Mouse (Mus musculus): Measurements from ENCODE around the gene Pcna. TPM values are rescaled to one million over a fixed set of nuclear protein-coding genes. Genes with fewer than 3 reads are reported as not detected.

Gene Pcna
- polyA plus RNA-seq, 1 experiment = 81.7 TPM

DNA sequence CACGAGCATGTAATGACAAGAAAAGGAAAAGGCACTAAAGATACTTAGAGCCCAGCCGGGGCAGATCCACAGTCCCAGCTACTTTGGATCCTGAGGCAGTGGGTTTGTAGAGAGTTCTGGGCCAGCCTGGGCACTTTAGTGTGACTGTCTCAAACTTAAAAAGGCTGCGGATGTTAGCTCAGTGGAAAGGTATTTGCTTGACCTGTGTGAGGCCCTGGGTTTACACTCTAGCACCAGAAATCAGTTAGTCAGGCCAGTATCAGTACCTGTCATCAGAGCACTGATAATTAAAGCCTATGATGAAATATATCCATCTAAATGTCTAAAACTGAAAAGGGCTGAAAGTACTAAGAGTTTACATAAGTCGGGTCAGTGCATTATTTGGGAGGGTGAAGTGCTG lies 23.1 kb upstream of the Pcna start:
- peaks cover 2% of the 10 kb centered on the region; the same call in 1 of the 2 replicates for H3K36me3 ChIP-seq (ENCODE audit: control insufficient read depth, insufficient read depth, low read length)
- no peak overlapping the region for H3K27ac ChIP-seq (ENCODE audit: insufficient read depth, low read length)
- no peak overlapping the region for H3K4me3 ChIP-seq (ENCODE audit: extremely low read depth, insufficient read depth, insufficient read length)
- WGBS = 70% methylated on average over 4 of the region's 4 CpGs
- DNase-seq (ENCODE audit: low read depth in 1 of 2, low spot score in 2 of 2) = no peak
- H3K27me3 ChIP-seq (ENCODE audit: control insufficient read depth, insufficient read depth, low read length) = no peaks in the 10 kb centered on the region
- peaks cover 12% of the 10 kb centered on the region; the same call in 1 of the 2 replicates for H3K4me1 ChIP-seq (ENCODE audit: control insufficient read depth, insufficient read depth, insufficient read length)
- TF ChIP-seq CTCF (IDR thresholded peaks at IDR 0.05; ENCODE audit: extremely low read depth, insufficient read depth, insufficient read length, insufficient replicate concordance) (no peak), POLR2A (IDR thresholded peaks at IDR 0.05; ENCODE audit: low read depth, low read length) (no peak)

DNA sequence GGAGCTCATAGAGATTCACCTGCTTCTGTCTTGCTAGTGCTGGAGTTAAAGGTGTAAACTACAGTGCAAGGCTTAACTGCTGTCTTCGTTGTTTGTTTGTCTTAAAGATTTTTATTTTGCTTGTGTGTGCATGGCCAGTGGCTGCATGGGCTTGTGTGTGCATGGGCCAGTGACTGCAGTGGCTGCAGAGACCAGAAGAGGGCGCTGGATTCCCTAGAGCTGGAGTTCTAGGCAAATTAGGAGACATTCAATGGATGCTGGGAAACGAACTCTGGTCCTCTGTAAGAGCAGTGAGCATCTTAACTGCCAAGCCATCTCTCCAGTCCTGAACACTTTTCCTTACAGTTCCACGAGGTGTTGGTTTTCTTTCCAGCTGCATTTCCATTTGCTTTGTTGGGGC lies 22.4 kb upstream of the Pcna start:
- no peak overlapping the region for H3K27ac ChIP-seq (ENCODE audit: insufficient read depth, low read length)
- TF ChIP-seq CTCF (IDR thresholded peaks at IDR 0.05; ENCODE audit: extremely low read depth, insufficient read depth, insufficient read length, insufficient replicate concordance) (no peak), POLR2A (IDR thresholded peaks at IDR 0.05; ENCODE audit: low read depth, low read length) (no peak)
- peaks cover 12% of the 10 kb centered on the region; the same call in 1 of the 2 replicates for H3K4me1 ChIP-seq (ENCODE audit: control insufficient read depth, insufficient read depth, insufficient read length)
- 82% methylated on average over 4 of the region's 4 CpGs for WGBS
- no peaks in the 10 kb centered on the region for H3K27me3 ChIP-seq (ENCODE audit: control insufficient read depth, insufficient read depth, low read length)
- no peaks in the 10 kb centered on the region for H3K36me3 ChIP-seq (ENCODE audit: control insufficient read depth, insufficient read depth, low read length)
- H3K4me3 ChIP-seq (ENCODE audit: extremely low read depth, insufficient read depth, insufficient read length) = no peak overlapping the region
- no peak for DNase-seq (ENCODE audit: low read depth in 1 of 2, low spot score in 2 of 2)

DNA sequence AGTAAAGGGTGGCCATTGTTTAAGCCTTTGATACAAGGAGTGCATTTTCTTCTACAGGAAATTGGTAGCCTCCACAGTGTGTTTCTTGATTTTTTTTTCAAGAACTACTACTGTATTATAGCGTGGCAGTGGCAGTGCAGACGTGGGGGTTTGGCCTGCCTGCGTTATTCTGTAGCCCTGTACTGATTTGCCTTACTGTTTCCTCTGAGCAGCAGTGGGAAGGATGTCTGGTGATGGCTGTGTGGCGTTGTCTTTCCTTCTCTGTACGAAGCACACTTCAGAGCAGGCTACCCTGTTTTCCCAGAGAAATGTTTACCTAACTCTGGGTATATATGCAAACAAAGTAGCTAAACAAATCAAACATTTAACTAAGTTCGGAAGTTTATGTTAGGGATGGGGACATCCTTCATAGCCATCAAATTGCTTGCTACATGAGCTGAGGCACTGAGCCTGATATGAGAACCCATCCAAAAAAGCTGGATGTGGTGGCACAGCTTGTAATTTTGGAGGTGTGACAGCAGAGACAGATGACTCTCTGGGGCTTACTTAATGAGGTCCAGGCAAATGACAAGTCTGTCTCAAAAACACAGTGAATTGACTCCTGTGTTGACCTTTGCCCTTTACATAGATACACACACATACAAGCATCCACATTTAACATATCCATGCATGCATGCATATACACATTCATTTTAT lies 19.7 kb upstream of the Pcna start:
- no peaks in the 10 kb centered on the region for H3K27me3 ChIP-seq (ENCODE audit: control insufficient read depth, insufficient read depth, low read length)
- TF ChIP-seq POLR2A (IDR thresholded peaks at IDR 0.05; ENCODE audit: low read depth, low read length) (no peak), CTCF (IDR thresholded peaks at IDR 0.05; ENCODE audit: extremely low read depth, insufficient read depth, insufficient read length, insufficient replicate concordance) (no peak)
- 57% methylated on average over 6 of the region's 6 CpGs for WGBS
- H3K4me3 ChIP-seq (ENCODE audit: extremely low read depth, insufficient read depth, insufficient read length) = no peak overlapping the region
- no peaks in the 10 kb centered on the region for H3K36me3 ChIP-seq (ENCODE audit: control insufficient read depth, insufficient read depth, low read length)
- H3K4me1 ChIP-seq (ENCODE audit: control insufficient read depth, insufficient read depth, insufficient read length) = peaks cover 8% of the 10 kb centered on the region; the same call in 1 of the 2 replicates
- DNase-seq (ENCODE audit: low read depth in 1 of 2, low spot score in 2 of 2) = no peak
- H3K27ac ChIP-seq (ENCODE audit: insufficient read depth, low read length) = no peak overlapping the region

DNA sequence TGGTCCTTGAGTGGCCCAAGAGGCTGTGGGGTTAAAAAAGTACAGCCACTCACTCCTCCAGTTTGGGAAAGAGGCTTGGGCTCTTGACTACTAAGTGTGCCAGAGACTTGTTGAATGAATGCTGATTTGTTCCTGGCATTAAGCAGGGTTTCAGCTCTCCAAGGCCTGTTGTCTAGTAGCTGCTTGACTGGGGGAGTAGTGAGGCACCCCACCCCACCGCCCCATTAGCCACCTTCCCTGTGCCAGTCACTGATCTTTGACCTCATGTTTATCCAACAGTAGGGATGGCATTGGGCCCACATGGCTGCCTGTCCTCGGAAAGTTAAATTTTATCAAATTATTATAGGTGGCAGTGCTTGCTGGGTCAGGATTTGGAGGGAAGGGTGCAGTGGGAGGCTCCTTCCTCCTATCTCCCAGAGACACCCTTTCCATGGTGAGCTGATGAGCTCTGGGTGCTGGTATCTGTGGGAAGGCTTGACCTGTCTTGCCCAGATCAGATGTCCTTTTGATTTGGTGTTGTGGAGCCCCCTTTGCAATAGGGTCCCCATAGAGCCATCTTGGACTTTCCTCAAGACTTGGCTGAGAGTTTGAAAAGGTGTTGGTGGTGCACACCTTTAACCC lies 17.3 kb upstream of the Pcna start:
- Histone ChIP-seq H3K27me3 (ENCODE audit: control insufficient read depth, insufficient read depth, low read length) (no peaks in the 10 kb centered on the region), H3K4me1 (ENCODE audit: control insufficient read depth, insufficient read depth, insufficient read length) (peaks cover 11% of the 10 kb centered on the region; the same call in 1 of the 2 replicates), H3K4me3 (ENCODE audit: extremely low read depth, insufficient read depth, insufficient read length) (no peak overlapping the region), H3K27ac (ENCODE audit: insufficient read depth, low read length) (no peak overlapping the region), H3K36me3 (ENCODE audit: control insufficient read depth, insufficient read depth, low read length) (no peaks in the 10 kb centered on the region)
- DNase-seq (ENCODE audit: low read depth in 1 of 2, low spot score in 2 of 2) = no peak
- TF ChIP-seq POLR2A (IDR thresholded peaks at IDR 0.05; ENCODE audit: low read depth, low read length) (no peak), CTCF (IDR thresholded peaks at IDR 0.05; ENCODE audit: extremely low read depth, insufficient read depth, insufficient read length, insufficient replicate concordance) (no peak)
- 86% methylated on average over 2 of the region's 2 CpGs for WGBS

DNA sequence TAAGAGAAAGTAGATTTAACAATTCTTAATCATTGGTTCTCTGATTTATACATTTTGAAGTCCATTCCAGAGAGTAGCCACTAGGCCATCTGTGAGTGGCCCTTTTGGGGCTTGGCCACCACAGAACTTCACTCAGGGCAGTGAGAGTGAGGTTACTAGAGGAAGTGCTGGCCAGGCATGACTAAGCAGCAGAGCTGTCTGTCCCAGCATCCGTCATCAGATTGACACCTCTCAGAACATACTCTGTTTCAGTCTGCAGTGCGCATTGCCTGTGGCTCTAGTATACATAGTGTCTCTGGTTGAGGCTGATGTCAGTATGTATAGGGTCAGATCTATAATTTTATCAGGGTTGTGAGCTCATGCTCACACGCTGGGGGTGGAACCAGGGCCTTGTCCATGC lies 16.1 kb upstream of the Pcna start:
- Histone ChIP-seq H3K36me3 (ENCODE audit: control insufficient read depth, insufficient read depth, low read length) (no peaks in the 10 kb centered on the region), H3K4me3 (ENCODE audit: extremely low read depth, insufficient read depth, insufficient read length) (no peak overlapping the region), H3K27ac (ENCODE audit: insufficient read depth, low read length) (no peak overlapping the region), H3K27me3 (ENCODE audit: control insufficient read depth, insufficient read depth, low read length) (no peaks in the 10 kb centered on the region), H3K4me1 (ENCODE audit: control insufficient read depth, insufficient read depth, insufficient read length) (peaks cover 22% of the 10 kb centered on the region)
- peak in 1 of 2 experiments; percentile 43 for DNase-seq (ENCODE audit: low read depth in 1 of 2, low spot score in 2 of 2)
- no peak for TF ChIP-seq CTCF (IDR thresholded peaks at IDR 0.05; ENCODE audit: extremely low read depth, insufficient read depth, insufficient read length, insufficient replicate concordance)
- TF ChIP-seq POLR2A (IDR thresholded peaks at IDR 0.05; ENCODE audit: low read depth, low read length) = no peak
- whole genome bisulfite sequencing = 42% methylated on average over 3 of the region's 3 CpGs

DNA sequence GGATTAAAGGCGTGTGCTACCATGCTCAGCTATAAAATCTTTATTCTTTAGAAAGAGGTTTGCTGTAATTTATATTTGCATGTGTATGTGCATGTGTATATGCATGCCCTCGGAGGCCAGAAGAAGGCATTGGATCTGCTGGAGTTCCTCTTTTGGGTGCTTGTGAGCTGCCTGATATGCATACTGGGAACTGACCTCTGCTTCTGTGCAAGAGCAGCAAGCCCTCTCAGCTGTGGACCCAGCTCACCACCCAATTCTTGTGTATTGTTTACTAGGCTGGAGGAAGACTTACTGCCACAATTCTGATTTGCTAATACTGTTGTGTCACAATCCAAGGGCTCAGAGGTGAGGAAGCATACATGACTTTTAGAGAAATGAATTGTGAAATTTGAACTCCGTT lies 13.0 kb upstream of the Pcna start:
- no peaks in the 10 kb centered on the region for H3K27me3 ChIP-seq (ENCODE audit: control insufficient read depth, insufficient read depth, low read length)
- H3K4me1 ChIP-seq (ENCODE audit: control insufficient read depth, insufficient read depth, insufficient read length) = peaks cover 22% of the 10 kb centered on the region
- 71% methylated on average over 3 of the region's 3 CpGs for WGBS
- no peak for DNase-seq (ENCODE audit: low read depth in 1 of 2, low spot score in 2 of 2)
- no peaks in the 10 kb centered on the region for H3K36me3 ChIP-seq (ENCODE audit: control insufficient read depth, insufficient read depth, low read length)
- H3K4me3 ChIP-seq (ENCODE audit: extremely low read depth, insufficient read depth, insufficient read length) = no peak overlapping the region
- H3K27ac ChIP-seq (ENCODE audit: insufficient read depth, low read length) = no peak overlapping the region
- TF ChIP-seq POLR2A (IDR thresholded peaks at IDR 0.05; ENCODE audit: low read depth, low read length) = no peak
- no peak for TF ChIP-seq CTCF (IDR thresholded peaks at IDR 0.05; ENCODE audit: extremely low read depth, insufficient read depth, insufficient read length, insufficient replicate concordance)

DNA sequence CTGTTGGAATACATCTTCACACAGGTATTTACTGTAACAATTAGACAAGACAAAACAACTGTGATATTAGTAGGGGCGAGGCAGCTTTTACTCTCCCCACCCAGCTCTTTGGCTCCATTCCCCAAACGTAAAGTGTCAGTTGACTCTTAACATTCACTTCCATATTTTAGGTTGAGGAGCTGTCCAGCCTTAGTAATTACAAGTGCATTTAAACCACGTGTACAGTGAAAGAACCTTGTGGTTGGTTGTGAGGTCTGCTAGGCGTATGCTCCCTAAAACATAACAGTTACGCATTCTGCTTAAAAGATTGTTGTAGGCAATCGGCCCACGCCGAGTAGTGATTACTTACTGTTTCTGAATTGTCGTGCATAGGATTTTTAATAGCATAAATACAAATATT lies 12.1 kb upstream of the Pcna start:
- Histone ChIP-seq H3K4me1 (ENCODE audit: control insufficient read depth, insufficient read depth, insufficient read length) (peaks cover 18% of the 10 kb centered on the region), H3K36me3 (ENCODE audit: control insufficient read depth, insufficient read depth, low read length) (no peaks in the 10 kb centered on the region), H3K27ac (ENCODE audit: insufficient read depth, low read length) (no peak overlapping the region), H3K27me3 (ENCODE audit: control insufficient read depth, insufficient read depth, low read length) (no peaks in the 10 kb centered on the region), H3K4me3 (ENCODE audit: extremely low read depth, insufficient read depth, insufficient read length) (no peak overlapping the region)
- no peak for TF ChIP-seq CTCF (IDR thresholded peaks at IDR 0.05; ENCODE audit: extremely low read depth, insufficient read depth, insufficient read length, insufficient replicate concordance)
- TF ChIP-seq POLR2A (IDR thresholded peaks at IDR 0.05; ENCODE audit: low read depth, low read length) = no peak
- WGBS = 64% methylated on average over 9 of the region's 9 CpGs
- no peak for DNase-seq (ENCODE audit: low read depth in 1 of 2, low spot score in 2 of 2)
